Mouse (Mus musculus) mature B cell (primary cell): Measurements from ENCODE around the gene Zfp457.
"Not testable (repeated sequence)": the region's sequence is repeated elsewhere in the genome, so short reads cannot be mapped to it uniquely, and the experiment has no call there.

Experiments
- in situ Hi-C: fragments of 300-500 bp; cut with MboI; formaldehyde crosslinking; loops from 2 replicates; pipeline ENCODE4 v1.14.3; 2019

The Zfp457 gene

GRCm38 (mm10) chr13:67305822-67306672 lies at the start of gene Zfp457:
Zfp457 (minus strand) TSS chr13:67306485.
- in situ Hi-C loops, result no loop called here

DNA sequence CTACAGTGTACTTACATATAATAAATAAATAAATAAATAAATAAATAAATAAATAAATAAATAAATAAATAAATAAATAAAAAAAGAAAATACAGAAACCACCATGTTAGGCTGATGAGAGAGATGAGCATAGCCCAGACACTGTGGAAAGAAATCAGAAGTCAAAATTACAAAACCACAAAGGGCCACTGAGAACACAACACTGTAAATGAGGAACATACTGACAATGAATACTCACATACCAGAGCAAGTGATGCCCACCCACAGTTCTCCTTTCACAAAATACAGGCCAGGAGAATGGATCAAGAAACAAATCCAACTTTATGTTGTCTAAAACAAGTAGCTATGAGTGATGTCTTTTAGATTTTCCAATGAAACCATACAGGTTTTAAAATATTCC lies 45.6 kb upstream of the Zfp457 start:
- in situ Hi-C loops, result no loop called here

GRCm38 (mm10) chr13:67343422-67343821 lies 37.1 kb upstream of the Zfp457 start:
- in situ Hi-C loops, result no loop called here

DNA sequence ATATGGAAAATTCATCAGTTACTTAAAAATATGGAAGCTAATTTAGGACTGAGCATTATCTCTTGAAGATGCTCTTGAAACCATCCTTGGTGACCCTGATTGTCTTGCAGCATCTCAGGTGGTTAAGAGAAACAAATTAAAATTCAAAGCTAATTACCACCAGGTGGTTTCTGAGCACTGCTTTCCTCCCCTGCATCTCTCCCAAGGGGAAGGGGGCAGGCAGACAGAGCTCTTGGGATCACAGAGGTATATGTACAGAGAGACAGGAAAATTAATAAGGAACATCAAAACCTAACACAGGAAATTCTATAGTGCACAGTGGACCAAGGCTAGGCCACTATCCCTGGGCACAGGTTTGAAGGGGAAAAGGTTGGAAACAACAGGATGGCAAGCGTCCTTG lies 26.6 kb upstream of the Zfp457 start:
- in situ Hi-C loops, result no loop called here

GRCm38 (mm10) chr13:67332019-67332724 lies 25.9 kb upstream of the Zfp457 start, which contains the start of gene Zfp595:
Zfp595 (minus strand) TSS chr13:67332570.
- in situ Hi-C loops, result no loop called here

- in situ Hi-C loops, result no loop called here
These were observed 433 bp upstream of the Zfp457 start for GRCm38 (mm10) chr13:67306718-67307117.

DNA sequence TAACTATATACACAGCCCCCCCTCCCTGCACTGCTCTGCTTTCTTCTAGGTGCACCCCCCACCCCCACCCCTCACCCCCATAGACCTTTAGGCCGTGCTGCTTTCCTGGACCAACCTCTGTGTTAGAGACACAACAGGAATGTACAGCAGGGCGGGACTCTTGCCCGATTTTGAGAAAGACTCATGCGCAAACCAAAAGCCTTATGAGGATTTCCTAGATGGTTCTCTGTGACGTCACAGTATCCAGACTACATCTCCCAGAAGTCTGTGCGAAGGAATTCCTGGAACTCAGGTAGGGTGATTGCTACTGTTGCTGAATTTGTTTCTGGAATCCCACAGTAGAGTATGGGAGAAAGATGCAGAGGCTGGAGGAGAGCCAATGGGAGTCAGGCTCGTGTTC lies 28.0 kb downstream of the Zfp457 start, which contains the start of gene Zfp458:
Zfp458 (minus strand) TSS at position 153 of the 400 bp plus-strand sequence.
- in situ Hi-C loops, result no loop called here

- in situ Hi-C loops, result not testable (repeated sequence)
These were observed 36.8 kb downstream of the Zfp457 start for GRCm38 (mm10) chr13:67269383-67270065.

DNA sequence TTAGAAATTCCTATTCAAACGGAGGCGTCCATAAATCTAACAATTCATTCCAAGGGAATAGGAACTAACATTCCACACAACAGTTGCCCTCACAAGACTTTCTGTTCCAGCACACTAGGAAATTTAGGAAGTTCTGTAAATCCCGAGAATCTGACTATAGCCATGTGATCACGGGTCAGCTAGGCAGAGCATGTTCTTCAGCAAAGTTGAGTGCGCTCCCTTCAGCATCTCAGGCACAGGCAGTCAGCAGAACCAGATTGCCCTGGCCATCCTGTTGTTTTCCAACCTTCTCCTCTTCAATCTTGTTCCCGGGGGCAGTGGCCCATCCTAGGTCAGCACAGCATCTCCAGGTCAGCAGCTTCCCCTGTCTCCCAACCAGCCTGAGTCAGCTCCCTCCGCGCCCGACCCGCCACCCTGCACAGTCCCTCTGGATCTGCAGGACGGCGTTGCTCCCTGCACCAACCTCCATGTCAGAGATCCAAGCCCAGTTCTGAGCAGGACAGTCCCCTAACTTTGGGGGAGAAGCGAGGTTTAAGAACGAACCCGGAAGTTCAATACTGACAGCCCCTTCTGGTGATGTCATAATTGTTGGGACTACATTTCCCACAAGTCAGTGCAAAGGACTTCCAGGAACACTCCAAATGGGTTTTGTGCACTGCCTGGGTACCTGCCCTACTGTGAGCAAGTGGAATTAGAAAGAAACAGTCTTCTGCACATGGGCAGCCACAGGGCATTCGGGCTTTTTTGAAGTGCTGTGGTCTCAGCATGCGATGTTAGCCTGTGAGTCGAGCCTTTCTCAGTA lies 37.5 kb downstream of the Zfp457 start:
- in situ Hi-C loops, result no loop called here
